Mouse (Mus musculus): ENCODE results near the gene Fbxl13.

GRCm38 (mm10) chr5:21694854-21695490 is 49.5 kb upstream of the Fbxl13 start:
- TF ChIP-seq CTCF (IDR thresholded peaks at IDR 0.05; ENCODE audit: borderline replicate concordance, extremely low read depth, insufficient read depth, insufficient read length) (no peak), POLR2A (IDR thresholded peaks at IDR 0.05; ENCODE audit: borderline replicate concordance, extremely low read depth, insufficient read depth, insufficient read length, poor library complexity, severe bottlenecking) (no peak)

Data from brain, embryonic 14.5 days (tissue).